Mouse (Mus musculus) CH12.LX (cell line): Measurements from ENCODE around the gene Nans. TPM values are rescaled to one million over a fixed set of nuclear protein-coding genes. Genes with fewer than 3 reads are reported as not detected.

ENCODE experiments used
- DNase-seq: peaks from one replicate; pipeline ENCODE4 v3.0.0-alpha.2; 2013; ENCODE audit errors: extremely low read depth
- H3K27ac ChIP-seq: 2 replicates; pipeline ENCODE4 v1.5.1; 2012; ENCODE audit warnings: low read depth, mild to moderate bottlenecking, control low read depth, moderate library complexity; ENCODE audit not compliant: insufficient read depth
- H3K27me3 ChIP-seq: replicated peaks from 2 replicates; pipeline ENCODE3; 2012; ENCODE audit warnings: inconsistent platforms
- H3K36me3 ChIP-seq, 2 experiments: replicated peaks in 1 of 2; 2 replicates each; pipeline versions ENCODE3 to v1.6.1; 2012; ENCODE audit warnings: inconsistent platforms in 1 of 2, low read length in 1 of 2, mild to moderate bottlenecking in 1 of 2, mixed read lengths in 1 of 2, moderate library complexity in 1 of 2; ENCODE audit not compliant: control insufficient read depth in 1 of 2, insufficient read depth in 1 of 2
- H3K4me1 ChIP-seq, 2 experiments: 2 replicates each; pipeline ENCODE4 v1.6.1; 2012; ENCODE audit warnings: inconsistent platforms in 1 of 2, moderate library complexity in 1 of 2; ENCODE audit not compliant: insufficient read depth in 2 of 2, control insufficient read depth in 1 of 2
- H3K4me2 ChIP-seq: 2 replicates; pipeline ENCODE4 v1.6.1; 2012; ENCODE audit warnings: low read depth, mild to moderate bottlenecking, control low read depth; ENCODE audit not compliant: poor library complexity, insufficient read depth, severe bottlenecking
- H3K4me3 ChIP-seq, 3 experiments: fragments of 150-350 bp in 1 of 3; sonication (generic) in 1 of 3; replicated peaks in 1 of 3; 2 replicates each; pipeline versions ENCODE3 to v1.5.1; 2011 to 2012; ENCODE audit warnings: low read depth in 2 of 3, low read length in 2 of 3, mild to moderate bottlenecking in 2 of 3, moderate library complexity in 2 of 3, control low read depth in 1 of 3, improper control_type of control experiment in 1 of 3, inconsistent platforms in 1 of 3, mixed read lengths in 1 of 3; ENCODE audit not compliant: poor library complexity in 1 of 3
- H3K79me2 ChIP-seq: replicated peaks from 2 replicates; pipeline ENCODE4 v1.6.1; 2012; ENCODE audit warnings: mild to moderate bottlenecking, moderate library complexity; ENCODE audit not compliant: control insufficient read depth, poor library complexity, insufficient read depth, severe bottlenecking; ENCODE audit errors: extremely low read depth
- H3K9ac ChIP-seq: 2 replicates; pipeline ENCODE4 v1.6.1; 2012; ENCODE audit warnings: low read depth, mild to moderate bottlenecking, control low read depth, moderate library complexity; ENCODE audit not compliant: insufficient read depth
- H3K9me3 ChIP-seq: replicated peaks from 2 replicates; pipeline ENCODE3; 2012; ENCODE audit warnings: low read length, inconsistent platforms, mixed read lengths
- BHLHE40 ChIP-seq: IDR thresholded peaks from 2 replicates; pipeline ENCODE4 v1.6.1; 2011; ENCODE audit warnings: mild to moderate bottlenecking, low read depth, low read length, improper control_type of control experiment
- CHD1 ChIP-seq: IDR thresholded peaks from 2 replicates; pipeline ENCODE4 v1.6.1; 2012; ENCODE audit warnings: low read depth, low read length, improper control_type of control experiment, inconsistent platforms
- CHD2 ChIP-seq: IDR thresholded peaks from 2 replicates; pipeline ENCODE4 v1.6.1; 2011; ENCODE audit warnings: low read length, improper control_type of control experiment
- ELF1 ChIP-seq: IDR thresholded peaks from 2 replicates; pipeline ENCODE4 v1.6.1; 2014; ENCODE audit warnings: low read depth, mild to moderate bottlenecking, inconsistent platforms, low read length, improper control_type of control experiment
- HCFC1 ChIP-seq: IDR thresholded peaks from 2 replicates; pipeline ENCODE4 v1.6.1; 2012; ENCODE audit warnings: low read depth, mild to moderate bottlenecking, inconsistent platforms, low read length, improper control_type of control experiment
- JUN ChIP-seq: IDR thresholded peaks from 2 replicates; pipeline ENCODE4 v1.6.1; 2011; ENCODE audit warnings: low read depth, mild to moderate bottlenecking, low read length, improper control_type of control experiment, moderate library complexity; ENCODE audit not compliant: insufficient read depth
- MAFK ChIP-seq: IDR thresholded peaks from 2 replicates; pipeline ENCODE4 v1.6.1; 2011; ENCODE audit warnings: low read length, improper control_type of control experiment; ENCODE audit not compliant: insufficient replicate concordance
- MAZ ChIP-seq: IDR thresholded peaks from 2 replicates; pipeline ENCODE4 v1.6.1; 2012; ENCODE audit warnings: low read depth, mild to moderate bottlenecking, inconsistent platforms, low read length, improper control_type of control experiment, moderate library complexity
- MXI1 ChIP-seq: IDR thresholded peaks from 2 replicates; pipeline ENCODE4 v1.6.1; 2011; ENCODE audit warnings: mild to moderate bottlenecking, low read depth, low read length, improper control_type of control experiment
- MYC ChIP-seq: IDR thresholded peaks from 2 replicates; pipeline ENCODE4 v1.6.1; 2011; ENCODE audit warnings: low read depth, mild to moderate bottlenecking, improper control_type of control experiment, low read length
- NELFE ChIP-seq: IDR thresholded peaks from 2 replicates; pipeline ENCODE4 v1.6.1; 2011; ENCODE audit warnings: low read depth, low read length, improper control_type of control experiment
- NRF1 ChIP-seq: IDR thresholded peaks from 2 replicates; pipeline ENCODE4 v1.6.1; 2014; ENCODE audit warnings: low read depth, mild to moderate bottlenecking, inconsistent platforms, low read length, improper control_type of control experiment, moderate library complexity
- PAX5 ChIP-seq: IDR thresholded peaks from 2 replicates; pipeline ENCODE4 v1.6.1; 2012; ENCODE audit warnings: low read length, inconsistent platforms, mixed read lengths
- POLR2A ChIP-seq: IDR thresholded peaks from 2 replicates; pipeline ENCODE4 v1.6.1; 2011; ENCODE audit warnings: low read depth, mild to moderate bottlenecking, improper control_type of control experiment, low read length
- SIN3A ChIP-seq: IDR thresholded peaks from 2 replicates; pipeline ENCODE4 v1.6.1; 2012; ENCODE audit warnings: low read length, improper control_type of control experiment, inconsistent platforms
- SMC3 ChIP-seq: IDR thresholded peaks from 2 replicates; pipeline ENCODE4 v1.6.1; 2011; ENCODE audit warnings: low read depth, low read length, improper control_type of control experiment
- TBP ChIP-seq: conservative IDR thresholded peaks from 2 replicates; pipeline ENCODE4 v1.6.1; 2011; ENCODE audit warnings: low read depth, low read length, improper control_type of control experiment
- TCF12 ChIP-seq: IDR thresholded peaks from 2 replicates; pipeline ENCODE4 v1.6.1; 2014; ENCODE audit warnings: low read depth, mild to moderate bottlenecking, inconsistent platforms, low read length, improper control_type of control experiment
- UBTF ChIP-seq: IDR thresholded peaks from 2 replicates; pipeline ENCODE4 v1.6.1; 2012; ENCODE audit warnings: low read depth, mild to moderate bottlenecking, inconsistent platforms, low read length, improper control_type of control experiment, moderate library complexity
- ZMIZ1 ChIP-seq: IDR thresholded peaks from 2 replicates; pipeline ENCODE4 v1.6.1; 2012; ENCODE audit warnings: low read depth, mild to moderate bottlenecking, inconsistent platforms, low read length, improper control_type of control experiment
- dilution Hi-C: fragments of 300-500 bp; cut with MboI; formaldehyde crosslinking; loops from 2 replicates; pipeline ENCODE4 v1.14.3; 2020; ENCODE audit warnings: low sequenced_read_pairs; ENCODE audit not compliant: extremely low pct_unique_long_range_greater_than_20kb, extremely low pct_ligation_motif_present
- in situ Hi-C: fragments of 300-500 bp; cut with MboI; formaldehyde crosslinking; loops from 3 replicates; pipeline ENCODE4 v1.14.3; 2019; ENCODE audit warnings: low sequenced_read_pairs, low pct_ligation_motif_present, low pct_unique_long_range_greater_than_20kb, mixed read lengths
- polyA plus RNA-seq: library from polyadenylated mRNA; unstranded; fragments of >175 nt; gene quantifications from 2 replicates; pipeline ENCODE4 v1.2.1, GENCODE M21; 2012; ENCODE audit warnings: low read depth; ENCODE audit not compliant: insufficient read length
- total RNA-seq, 2 experiments: library from RNA; depleted of rRNA; stranded (reverse); fragments of 300-350 nt in 1 of 2; fragments of >200 nt in 1 of 2; gene quantifications; 2 replicates each; pipeline ENCODE4 v1.2.3; 2012 to 2014

Gene Nans
- 103 and 119 TPM in 2 replicates for total RNA-seq (2012; rRNA removed)
- total RNA-seq (2014; rRNA removed): 140 and 150 TPM in 2 replicates
- polyA plus RNA-seq: 127 and 173 TPM in 2 replicates

DNA sequence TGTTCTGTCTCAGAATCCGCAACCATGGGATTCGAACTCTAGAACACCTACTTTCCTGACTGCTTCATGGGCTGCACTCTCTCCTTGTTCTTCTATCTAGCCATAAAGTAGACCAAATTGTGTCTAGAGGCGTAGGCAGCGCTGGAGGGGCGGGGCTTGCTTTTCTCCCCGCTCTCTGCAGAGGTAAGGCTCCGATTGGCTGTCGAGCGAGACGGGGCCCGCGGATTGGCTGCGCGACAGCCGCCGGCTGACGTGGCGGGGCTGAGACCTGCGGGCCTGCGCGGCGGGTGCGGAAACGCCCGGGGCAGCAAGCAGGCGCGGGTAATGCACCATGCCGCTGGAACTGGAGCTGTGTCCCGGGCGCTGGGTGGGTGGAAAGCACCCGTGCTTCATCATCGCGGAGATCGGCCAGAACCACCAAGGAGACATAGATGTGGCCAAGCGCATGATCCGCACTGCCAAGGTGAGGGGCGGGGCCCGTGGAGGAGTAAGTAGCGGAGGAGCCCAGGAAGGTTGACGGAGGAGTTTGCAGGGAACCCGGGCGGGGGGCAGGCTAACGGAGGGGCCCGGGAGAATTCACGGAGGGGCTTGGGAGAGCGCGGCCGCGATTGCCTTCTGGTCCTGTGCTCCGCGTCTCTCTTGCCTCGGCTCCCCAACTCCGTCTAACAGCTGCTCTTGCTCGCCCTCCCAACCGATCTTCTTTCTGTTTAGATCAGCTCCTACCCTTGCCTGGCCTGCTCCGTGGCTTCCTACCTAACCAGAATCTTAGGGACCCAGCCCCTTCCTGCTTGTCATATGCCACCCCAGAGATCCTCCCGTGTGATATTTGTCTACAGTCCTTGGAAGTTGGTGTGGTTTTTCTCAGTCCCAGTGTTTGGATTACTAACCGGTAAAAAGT is at the start of gene Nans:
Gene Nans (plus strand): TSS at position 221 of the 898 bp plus-strand sequence.
- H3K4me1 ChIP-seq: peaks cover 8 to 36% of the 10 kb centered on the region in 2 experiments; a peak in 3 of 4 replicates
- dilution Hi-C loops: no loop called here
- DNase-seq: peak; percentile 94
- TF ChIP-seq NRF1 (peak; percentile 80), NELFE (peak; percentile 88), PAX5 (no peak), SMC3 (no peak), MAFK (no peak), CHD1 (no peak), MXI1 (peak; percentile 96), CHD2 (0 out of 2 replicates have a peak, but pooled peaks have one; percentile 51), JUN (no peak), POLR2A (peak; percentile 84), SIN3A (peak; percentile 69), TBP (peak; percentile 58; the same call in 1 of the 2 replicates), ELF1 (peak; percentile 82), BHLHE40 (no peak), TCF12 (peak; percentile 80; the same call in 1 of the 2 replicates), HCFC1 (peak; percentile 53; the same call in 1 of the 2 replicates), ZMIZ1 (peak; percentile 71), UBTF (no peak)
- TF ChIP-seq, all 38 proteins: peak for 11
- H3K79me2 ChIP-seq: peaks cover 34% of the 10 kb centered on the region
- H3K4me2 ChIP-seq: peak within 1 kb of the TSS; percentile 88
- in situ Hi-C loops: loop anchor here (5.0 to 25.0 kb wide), 2 partner anchors 107 to 277 kb away; no protein-coding TSS in a partner anchor
- H3K36me3 ChIP-seq: peaks cover 20 to 32% of the 10 kb centered on the region in 2 experiments
- H3K27ac ChIP-seq: no peak within 1 kb of the TSS
- H3K4me3 ChIP-seq: peak within 1 kb of the TSS; percentile 87 to 89 (median 88)
- H3K9me3 ChIP-seq: no peaks in the 10 kb centered on the region
- no peaks in the 10 kb centered on the region for H3K27me3 ChIP-seq
- H3K9ac ChIP-seq: peak within 1 kb of the TSS; percentile 83

DNA sequence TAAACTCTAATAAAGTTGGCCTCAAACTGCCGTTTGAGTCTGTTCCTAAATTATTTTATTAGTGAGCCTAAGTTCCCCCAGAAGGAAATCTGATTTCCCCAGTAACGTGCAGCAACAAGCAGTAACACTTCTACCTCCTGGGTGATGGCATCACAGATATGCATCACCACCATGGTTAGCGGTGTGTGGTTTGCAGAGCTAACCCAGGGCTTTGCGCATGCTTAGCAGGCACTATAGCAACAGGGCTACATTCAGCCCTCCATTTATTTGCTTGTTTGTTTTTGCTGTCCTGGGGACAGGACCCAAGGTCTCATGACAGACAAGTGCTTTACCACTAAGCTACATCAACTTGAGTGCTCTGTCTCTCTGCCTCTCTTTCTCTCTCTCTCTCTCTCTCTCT is 46.5 kb upstream of the Nans start:
- Histone ChIP-seq H3K9ac (no peak overlapping the region), H3K79me2 (no peaks in the 10 kb centered on the region), H3K4me1 (peaks cover 3 to 11% of the 10 kb centered on the region in 2 experiments; a peak in 3 of 4 replicates), H3K4me3 (no peak overlapping the region), H3K27me3 (no peaks in the 10 kb centered on the region), H3K27ac (no peak overlapping the region), H3K4me2 (no peak overlapping the region), H3K36me3 (no peaks in the 10 kb centered on the region), H3K9me3 (no peaks in the 10 kb centered on the region)
- dilution Hi-C loops: no loop called here
- in situ Hi-C loops: no loop called here
- DNase-seq: no peak
- no peak for TF ChIP-seq TBP
- no peak for TF ChIP-seq TCF12
- TF ChIP-seq NRF1: 0 out of 2 replicates have a peak, but pooled peaks have one; percentile 17
- no peak for TF ChIP-seq MYC
- TF ChIP-seq MAZ: no peak
